Mouse (Mus musculus): ENCODE measurements around the gene Neurod4. TPM values are rescaled to one million over a fixed set of nuclear protein-coding genes. Genes with fewer than 3 reads are reported as not detected.
A peak's percentile ranks its signal among the peaks of the same experiment; 100 is the strongest.

The Neurod4 gene
- total RNA-seq, 2 experiments from 2014 or later, result not detected

- DNase-seq, result no peak
- intact Hi-C loops (cut with DNase I), result no loop called here
Measured at GRCm38 (mm10) chr10:130238318-130239209, 41.5 kb downstream of the Neurod4 start.

- no peak for DNase-seq
- intact Hi-C loops (cut with DNase I), result no loop called here
Measured at GRCm38 (mm10) chr10:130234576-130234975, 45.5 kb downstream of the Neurod4 start.

- intact Hi-C loops (cut with DNase I), result no loop called here
- DNase-seq, result no peak
Measured at GRCm38 (mm10) chr10:130232117-130232516, 47.9 kb downstream of the Neurod4 start.

GRCm38 (mm10) chr10:130229584-130229983 lies 50.5 kb downstream of the Neurod4 start:
- intact Hi-C loops (cut with DNase I), result no loop called here

GRCm38 (mm10) chr10:130228246-130228645 lies 51.8 kb downstream of the Neurod4 start:
- intact Hi-C loops (cut with DNase I), result loop anchor here (1.0 kb wide), 1 partner anchor 70 kb away; no protein-coding TSS in a partner anchor
- peak; percentile 3 to 5 for DNase-seq

More at GRCm38 (mm10) chr10:130229584-130229983, 50.5 kb downstream of the Neurod4 start:
- no peak for DNase-seq

GRCm38 (mm10) chr10:130225034-130225433 lies 55.0 kb downstream of the Neurod4 start:
- DNase-seq, result no peak
- intact Hi-C loops (cut with DNase I), result no loop called here

Other genes starting within 250 kb of the Neurod4 start
- gene Olfr821, start 249.9 kb downstream of the Neurod4 start, total RNA-seq (2021), result not detected
- gene Olfr822, start 209.0 kb downstream of the Neurod4 start, total RNA-seq (2021), result not detected
- not detected for gene Olfr823, start 164.9 kb downstream of the Neurod4 start, total RNA-seq (2021)
- gene Olfr824, start 150.2 kb downstream of the Neurod4 start, total RNA-seq (2021), result not detected
- gene Olfr825, start 113.5 kb downstream of the Neurod4 start, total RNA-seq (2021), result not detected
- gene Olfr826, start 96.1 kb downstream of the Neurod4 start, total RNA-seq (2021), result not detected
- gene Olfr827, start 65.8 kb downstream of the Neurod4 start, total RNA-seq (2021), result not detected
- gene Tespa1, start 42.6 kb upstream of the Neurod4 start, total RNA-seq (2021), result under 1 TPM; 0.28 to 0.33 TPM
- not detected for gene Vmn2r84, start 114.1 kb upstream of the Neurod4 start, total RNA-seq (2021)
- not detected for gene Vmn2r85, start 149.5 kb upstream of the Neurod4 start, total RNA-seq (2021)
- not detected for gene Vmn2r86, start 175.8 kb upstream of the Neurod4 start, total RNA-seq (2021)
- not detected for gene Vmn2r87, start 217.2 kb upstream of the Neurod4 start, total RNA-seq (2021)

Data from heart, postnatal 36 days (tissue).